ENCODE assay signal across 9 mouse cellular contexts in genomic region chr1:184853922-184854321, GRCm38 (mm10). TPM values are rescaled to one million over a fixed set of nuclear protein-coding genes. Genes with fewer than 3 reads are reported as not detected.
DNase-seq lines count a peak whose midpoint lies in the region; TF ChIP-seq lines count a peak whose summit lies in the region.
"Had no signal": no experiment of that assay in that cellular context is flagged by ENCODE, and none has a peak within 500 bp of the region (broad histone marks: within the 10 kb centered on the region; RNA-seq: fewer than 3 reads in every experiment).

No protein-coding gene starts in this region.

- TF ChIP-seq POLR2A in heart, adult 2 months (IDR thresholded peaks at IDR 0.05; ENCODE audit: insufficient read depth, low read depth, low read length): no peak

- TF ChIP-seq CTCF in heart, adult 2 months (IDR thresholded peaks at IDR 0.05): no peak

- H3K9ac ChIP-seq in heart, adult 2 months (ENCODE audit: low read depth, low read length): no peak overlapping the region

- no peak for TF ChIP-seq EP300 in heart, adult 2 months (IDR thresholded peaks at IDR 0.05; ENCODE audit: insufficient read depth, low read depth, low read length)

- peak overlapping the region; percentile 93 for H3K27ac ChIP-seq in heart, adult 2 months
- H3K27ac ChIP-seq: embryonic facial prominence, embryonic 13.5 days had no signal

- WGBS in heart, adult 2 months: 26% methylated on average over 3 of the region's 3 CpGs

- H3K36me3 ChIP-seq in heart, adult 2 months (ENCODE audit: control insufficient read depth, insufficient read depth, low read length): no peaks in the 10 kb centered on the region
- H3K36me3 ChIP-seq: embryonic facial prominence, embryonic 13.5 days had no signal

- no peaks in the 10 kb centered on the region for H3K27me3 ChIP-seq in heart, adult 2 months (ENCODE audit: control insufficient read depth, insufficient read depth, low read length)

- no peaks in the 10 kb centered on the region for H3K79me2 ChIP-seq in heart, adult 2 months (replicated peaks; ENCODE audit: control insufficient read depth, insufficient read depth, low read length)

- intact Hi-C loops in heart, adult 2 months (cut with DNase I): loop anchor here (1.0 to 2.0 kb wide), 3 partner anchors 28 to 339 kb away; no protein-coding TSS in a partner anchor

- H3K4me1 ChIP-seq in heart, adult 2 months (ENCODE audit: control insufficient read depth, insufficient read depth, low read length): peaks cover 14% of the 10 kb centered on the region

- no peak overlapping the region for H3K4me3 ChIP-seq in heart, adult 2 months

- peak; percentile 26 for DNase-seq in kidney, adult 18-20 months
- no peak for DNase-seq in kidney, postnatal 4 days
- peak; percentile 31 for DNase-seq in CD4-positive helper T cell, adult 2 months (ENCODE audit: low read depth, low spot score)
- peak in 1 of 2 experiments; percentile 36 for DNase-seq in heart, adult 2 months
- DNase-seq in kidney, postnatal 25 days: peak; percentile 27 to 51
- no peak for DNase-seq in spleen, postnatal 10 days (ENCODE audit: low spot score in 2 of 2)
- no peak for DNase-seq in right cerebral cortex, postnatal 14 days
- no peak for DNase-seq in right cerebral cortex, postnatal 10 days (ENCODE audit: low spot score in 2 of 2)

RNA-seq across cellular contexts. Expression of gene Marc2, which starts 7.7 kb away (rescaled TPM):
- 100 to 1,000 TPM; 106 to 146 TPM for total RNA-seq in heart, adult 2 months (2021)
- 41.6 and 56.6 TPM in 2 replicates for polyA plus RNA-seq in heart, adult 2 months (2012; rRNA removed)

RNA-seq across cellular contexts. Expression of gene C130074G19Rik, which starts 29.1 kb away (rescaled TPM):
- total RNA-seq in heart, adult 2 months (2021): 10 to 100 TPM; 13.5 to 18.8 TPM
- polyA plus RNA-seq in heart, adult 2 months (2012; rRNA removed): 7.3 and 10.7 TPM in 2 replicates

RNA-seq across cellular contexts. Expression of gene Marc1, which starts 42.8 kb away (rescaled TPM):
- total RNA-seq in heart, adult 2 months (2021): not detected
- polyA plus RNA-seq in heart, adult 2 months (2012; rRNA removed): 0.20 and 0.41 TPM in 2 replicates
- polyA plus RNA-seq: embryonic facial prominence, embryonic 13.5 days had no signal

Comparison
In these comparisons a context has a peak if more than half of its experiments do, and no peak if none do; other contexts are left out.
1. DNase-seq: peak in kidney, adult 18-20 months (single experiment), CD4-positive helper T cell, adult 2 months (single experiment) and kidney, postnatal 25 days (2 of 2); none in kidney, postnatal 4 days (0 of 2), spleen, postnatal 10 days (0 of 2), right cerebral cortex, postnatal 14 days (single experiment) and right cerebral cortex, postnatal 10 days (0 of 2).